Mouse (Mus musculus): ENCODE results near the gene Cdkn2aipnl. TPM values are rescaled to one million over a fixed set of nuclear protein-coding genes. Genes with fewer than 3 reads are reported as not detected.

Cdkn2aipnl gene
- polyA plus RNA-seq, 1 experiment from 2014 or later = 105 TPM

DNA sequence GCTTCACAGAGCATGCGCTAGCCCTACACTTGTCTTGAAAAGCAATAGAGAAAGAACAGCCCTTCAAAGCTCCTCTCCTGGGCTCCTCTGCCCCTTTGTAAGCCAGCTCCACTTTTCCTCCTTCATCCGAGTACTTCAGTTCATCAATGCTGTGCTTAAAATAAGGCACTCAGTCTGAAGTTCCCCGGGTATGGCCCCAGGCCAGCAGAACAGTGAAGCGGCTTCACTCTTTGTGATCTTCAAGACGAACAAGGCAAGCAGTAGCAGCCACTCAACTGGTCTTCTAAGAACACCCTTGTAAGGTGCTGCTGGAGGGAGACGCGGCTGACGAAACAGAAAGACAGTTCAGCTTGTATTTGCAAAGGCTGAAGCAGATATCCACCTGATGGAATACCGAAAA lies 11.3 kb upstream of the Cdkn2aipnl start:
- H3K27ac ChIP-seq = no peak overlapping the region
- H3K36me3 ChIP-seq = no peaks in the 10 kb centered on the region
- H3K4me1 ChIP-seq = peaks cover 5% of the 10 kb centered on the region
- H3K27me3 ChIP-seq (ENCODE audit: insufficient read depth, poor library complexity, severe bottlenecking) = no peaks in the 10 kb centered on the region
- DNase-seq (ENCODE audit: low spot score) = no peak
- no peak overlapping the region for H3K4me3 ChIP-seq
- no peaks in the 10 kb centered on the region for H3K9me3 ChIP-seq
- 62% methylated on average over 9 of the region's 9 CpGs for WGBS

DNA sequence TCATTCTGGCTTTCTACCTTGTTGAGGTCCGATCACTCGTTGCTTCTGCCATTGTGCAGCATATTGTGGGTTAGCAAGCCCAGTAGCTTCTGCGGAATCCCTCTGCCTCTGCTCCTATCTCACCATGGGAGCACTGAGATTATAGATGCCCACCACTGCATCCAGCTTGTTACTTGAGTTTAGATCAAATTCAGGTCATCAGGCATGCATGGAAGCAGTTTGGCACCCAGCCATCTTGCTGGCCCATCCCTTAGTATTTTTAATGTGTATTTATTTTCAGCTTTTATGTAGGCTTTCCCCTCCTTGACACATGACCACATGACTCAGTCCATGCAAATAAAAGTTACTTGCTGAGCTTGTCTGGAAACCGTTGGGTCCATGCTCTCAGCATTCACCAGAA lies 9.7 kb upstream of the Cdkn2aipnl start:
- Histone ChIP-seq H3K9me3 (no peaks in the 10 kb centered on the region), H3K4me3 (no peak overlapping the region), H3K4me1 (no peaks in the 10 kb centered on the region), H3K27me3 (ENCODE audit: insufficient read depth, poor library complexity, severe bottlenecking) (no peaks in the 10 kb centered on the region), H3K27ac (no peak overlapping the region), H3K36me3 (no peaks in the 10 kb centered on the region)
- DNase-seq (ENCODE audit: low spot score) = no peak
- 90% methylated on average over 4 of the region's 4 CpGs for WGBS

GRCm38 (mm10) chr11:51959511-51959910 lies 8.0 kb upstream of the Cdkn2aipnl start:
- H3K9me3 ChIP-seq = no peaks in the 10 kb centered on the region
- no peak overlapping the region for H3K4me3 ChIP-seq
- no peaks in the 10 kb centered on the region for H3K4me1 ChIP-seq
- no peak overlapping the region for H3K27ac ChIP-seq
- 73% methylated on average over 5 of the region's 5 CpGs for WGBS
- H3K27me3 ChIP-seq (ENCODE audit: insufficient read depth, poor library complexity, severe bottlenecking) = no peaks in the 10 kb centered on the region
- DNase-seq (ENCODE audit: low spot score) = no peak
- no peaks in the 10 kb centered on the region for H3K36me3 ChIP-seq

DNA sequence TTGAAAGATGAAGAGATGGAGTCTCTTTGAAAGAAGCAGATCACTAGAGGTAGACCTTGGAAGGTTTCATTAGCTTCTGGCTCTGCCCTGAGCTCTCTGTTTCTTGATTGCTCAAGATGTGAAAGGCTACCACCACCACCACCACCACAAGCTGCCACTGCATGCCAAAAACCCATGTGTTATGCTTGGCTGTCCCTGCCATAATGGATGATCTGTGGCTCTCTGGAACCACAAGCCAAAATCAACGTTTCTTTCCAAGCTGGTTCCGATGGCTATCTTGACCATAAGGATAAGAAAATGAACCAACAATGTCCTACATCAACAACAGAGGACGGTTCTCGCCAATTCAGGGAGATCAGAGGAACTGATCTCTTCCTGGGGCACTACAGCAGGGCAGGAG lies 7.4 kb upstream of the Cdkn2aipnl start:
- Histone ChIP-seq H3K4me1 (no peaks in the 10 kb centered on the region), H3K27me3 (ENCODE audit: insufficient read depth, poor library complexity, severe bottlenecking) (no peaks in the 10 kb centered on the region), H3K9me3 (no peaks in the 10 kb centered on the region), H3K4me3 (no peak overlapping the region), H3K36me3 (no peaks in the 10 kb centered on the region), H3K27ac (no peak overlapping the region)
- WGBS = 82% methylated on average over 4 of the region's 4 CpGs
- no peak for DNase-seq (ENCODE audit: low spot score)

DNA sequence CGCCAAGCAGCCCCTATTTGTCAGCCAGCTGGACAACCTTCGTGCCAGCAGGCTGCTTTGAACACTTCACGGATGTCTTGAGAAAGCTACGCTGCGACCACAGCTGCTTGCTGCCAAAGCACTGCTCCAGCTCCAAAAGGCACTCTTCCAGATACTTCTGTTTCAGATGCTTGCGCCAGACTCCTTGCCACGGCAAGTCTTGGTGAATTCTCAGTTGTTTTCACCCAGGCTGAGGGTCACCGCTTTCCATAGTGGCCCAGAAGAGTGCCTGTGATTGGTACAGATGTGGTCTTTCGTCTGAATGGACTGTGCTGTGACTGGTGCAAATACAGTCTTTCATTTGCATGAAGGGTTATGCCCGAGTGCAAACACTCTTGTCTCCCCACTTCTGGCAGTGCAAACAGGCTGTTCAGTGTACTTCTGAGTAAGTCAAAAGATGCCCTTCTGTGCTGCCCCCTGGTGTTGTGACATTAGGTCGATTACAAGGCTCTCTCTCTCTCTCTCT lies 6.4 kb upstream of the Cdkn2aipnl start:
- H3K9me3 ChIP-seq = no peaks in the 10 kb centered on the region
- H3K4me1 ChIP-seq = no peaks in the 10 kb centered on the region
- H3K27me3 ChIP-seq (ENCODE audit: insufficient read depth, poor library complexity, severe bottlenecking) = no peaks in the 10 kb centered on the region
- no peak overlapping the region for H3K4me3 ChIP-seq
- DNase-seq (ENCODE audit: low spot score) = no peak
- 68% methylated on average over 11 of the region's 11 CpGs for WGBS
- no peaks in the 10 kb centered on the region for H3K36me3 ChIP-seq
- no peak overlapping the region for H3K27ac ChIP-seq

DNA sequence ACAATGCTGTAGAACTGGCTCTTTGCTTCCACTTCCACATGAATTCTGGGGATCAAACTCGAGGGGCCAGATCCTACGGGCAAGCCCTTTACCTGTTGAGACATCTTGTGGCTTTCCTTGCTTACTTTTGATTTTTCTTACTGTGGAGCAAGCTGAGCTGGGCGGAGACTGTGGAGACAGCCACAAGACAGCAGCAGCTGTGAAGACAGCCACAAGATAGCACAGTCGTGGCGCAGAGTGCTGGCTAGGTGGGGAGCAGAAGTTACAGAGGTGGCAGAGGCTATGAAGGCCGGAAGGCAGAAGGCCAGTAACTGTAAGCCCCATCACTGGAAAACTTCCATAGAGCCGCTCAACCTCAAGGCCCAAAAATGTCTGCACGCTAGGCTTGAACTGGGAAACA lies 5.7 kb upstream of the Cdkn2aipnl start:
- no peak overlapping the region for H3K4me3 ChIP-seq
- no peaks in the 10 kb centered on the region for H3K36me3 ChIP-seq
- no peak for DNase-seq (ENCODE audit: low spot score)
- H3K27ac ChIP-seq = no peak overlapping the region
- H3K9me3 ChIP-seq = no peaks in the 10 kb centered on the region
- no peaks in the 10 kb centered on the region for H3K27me3 ChIP-seq (ENCODE audit: insufficient read depth, poor library complexity, severe bottlenecking)
- no peaks in the 10 kb centered on the region for H3K4me1 ChIP-seq
- 81% methylated on average over 8 of the region's 8 CpGs for WGBS

DNA sequence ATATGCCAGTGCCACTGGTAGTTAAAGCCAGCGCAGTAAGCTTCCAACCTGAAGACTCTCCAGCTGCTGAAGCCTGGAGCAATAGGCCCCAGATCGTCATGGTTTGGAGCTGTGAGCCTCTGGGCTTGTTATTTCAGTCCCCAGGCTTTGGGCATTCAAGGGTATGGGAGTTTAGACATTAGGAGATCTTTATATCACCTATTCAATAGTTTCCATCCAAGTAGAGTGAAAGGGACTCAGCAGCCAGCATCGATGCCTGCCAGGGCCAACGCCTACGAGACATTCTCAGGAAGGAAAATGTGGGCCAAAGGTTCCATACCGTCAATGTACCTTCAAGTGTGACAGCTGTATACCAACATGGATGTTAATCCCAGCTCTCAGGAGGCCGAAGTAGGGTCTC lies 5.2 kb upstream of the Cdkn2aipnl start:
- Histone ChIP-seq H3K27me3 (ENCODE audit: insufficient read depth, poor library complexity, severe bottlenecking) (no peaks in the 10 kb centered on the region), H3K4me1 (peaks cover 2% of the 10 kb centered on the region; the same call in 1 of the 2 replicates), H3K4me3 (no peak overlapping the region), H3K9me3 (no peaks in the 10 kb centered on the region), H3K27ac (no peak overlapping the region), H3K36me3 (no peaks in the 10 kb centered on the region)
- DNase-seq (ENCODE audit: low spot score) = no peak
- WGBS = 90% methylated on average over 7 of the region's 7 CpGs

DNA sequence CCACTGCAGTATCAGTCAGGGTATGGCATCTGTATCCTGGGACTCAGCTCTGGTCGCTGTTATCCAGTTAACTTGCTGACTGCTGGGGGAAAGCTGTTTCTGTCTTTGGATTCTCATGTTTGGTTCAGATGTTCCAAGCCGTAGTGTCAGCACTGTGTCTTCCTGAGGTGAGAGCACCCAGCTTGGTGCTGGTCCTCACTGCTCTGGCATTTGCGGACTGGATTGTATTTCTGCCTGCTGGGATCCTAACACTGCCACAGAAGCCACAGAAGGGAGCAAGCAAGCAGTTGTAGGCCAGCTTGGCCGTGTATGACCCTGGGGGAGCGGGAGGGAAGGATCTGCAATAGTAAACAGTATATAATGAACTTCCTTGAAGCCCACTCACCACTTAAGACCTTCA lies 810 bp upstream of the Cdkn2aipnl start:
- H3K4me3 ChIP-seq = no peak overlapping the region
- H3K9me3 ChIP-seq = no peaks in the 10 kb centered on the region
- DNase-seq (ENCODE audit: low spot score) = no peak
- H3K36me3 ChIP-seq = peaks cover 21% of the 10 kb centered on the region
- 74% methylated on average over 5 of the region's 5 CpGs for WGBS
- H3K4me1 ChIP-seq = peaks cover 13% of the 10 kb centered on the region
- H3K27me3 ChIP-seq (ENCODE audit: insufficient read depth, poor library complexity, severe bottlenecking) = no peaks in the 10 kb centered on the region
- H3K27ac ChIP-seq = no peak overlapping the region

- H3K9me3 ChIP-seq = no peaks in the 10 kb centered on the region
- no peak overlapping the region for H3K4me3 ChIP-seq
- DNase-seq (ENCODE audit: low spot score) = no peak
- WGBS = 93% methylated on average over 9 of the region's 9 CpGs
- peaks cover 43% of the 10 kb centered on the region for H3K36me3 ChIP-seq
- no peaks in the 10 kb centered on the region for H3K27me3 ChIP-seq (ENCODE audit: insufficient read depth, poor library complexity, severe bottlenecking)
- peaks cover 13% of the 10 kb centered on the region for H3K4me1 ChIP-seq
- no peak overlapping the region for H3K27ac ChIP-seq
Observed at GRCm38 (mm10) chr11:51968896-51969295, 1.4 kb downstream of the Cdkn2aipnl start.

DNA sequence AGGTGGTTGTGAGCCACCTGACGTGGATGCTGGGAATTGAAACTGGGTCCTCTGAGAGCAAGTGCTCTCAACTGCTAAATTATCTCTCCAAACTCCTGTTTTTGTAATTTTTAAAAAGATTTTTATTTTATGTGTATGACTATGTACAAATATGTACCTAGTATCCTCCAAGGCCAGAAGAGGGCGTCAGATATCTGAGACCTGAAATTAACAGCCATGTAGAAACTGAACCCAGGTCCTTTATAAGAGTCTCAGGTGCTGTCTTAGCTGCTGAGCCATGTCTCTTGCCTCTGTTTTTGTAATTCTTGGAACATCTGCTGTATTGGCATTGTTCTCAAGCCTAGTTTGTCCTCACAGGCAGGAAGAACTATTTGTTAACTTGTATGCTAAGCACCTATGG lies 2.0 kb downstream of the Cdkn2aipnl start:
- 91% methylated on average over 2 of the region's 2 CpGs for WGBS
- peaks cover 49% of the 10 kb centered on the region for H3K36me3 ChIP-seq

DNA sequence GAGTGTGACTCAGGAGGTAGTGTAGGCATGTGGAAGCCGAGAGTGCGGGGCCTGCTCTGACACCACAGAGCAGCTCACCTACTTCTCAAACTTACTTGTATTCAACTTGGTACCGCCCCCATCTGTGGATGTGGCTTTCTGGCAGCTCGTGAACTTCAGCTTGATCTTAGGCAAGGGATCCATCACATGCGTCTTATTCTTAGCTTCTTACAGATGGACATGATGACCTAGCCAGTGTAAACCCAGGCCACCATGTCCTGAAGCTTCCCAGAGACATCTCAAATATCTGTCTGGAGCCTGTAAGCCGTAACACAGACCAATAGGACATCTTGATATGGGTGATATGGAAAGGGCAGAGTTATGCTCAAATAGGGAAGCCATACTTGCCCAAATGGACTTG lies 4.2 kb downstream of the Cdkn2aipnl start:
- Histone ChIP-seq H3K36me3 (peaks cover 60% of the 10 kb centered on the region), H3K27me3 (ENCODE audit: insufficient read depth, poor library complexity, severe bottlenecking) (no peaks in the 10 kb centered on the region), H3K9me3 (no peaks in the 10 kb centered on the region), H3K4me1 (peaks cover 13% of the 10 kb centered on the region), H3K27ac (no peak overlapping the region), H3K4me3 (no peak overlapping the region)
- WGBS = 91% methylated on average over 6 of the region's 6 CpGs
- DNase-seq (ENCODE audit: low spot score) = no peak

More for the DNA sequence above, 2.0 kb downstream of the Cdkn2aipnl start:
- Histone ChIP-seq H3K9me3 (no peaks in the 10 kb centered on the region), H3K4me1 (peaks cover 13% of the 10 kb centered on the region), H3K27ac (no peak overlapping the region), H3K4me3 (no peak overlapping the region), H3K27me3 (ENCODE audit: insufficient read depth, poor library complexity, severe bottlenecking) (no peaks in the 10 kb centered on the region)
- DNase-seq (ENCODE audit: low spot score) = no peak

- Histone ChIP-seq H3K4me1 (peaks cover 13% of the 10 kb centered on the region), H3K27me3 (ENCODE audit: insufficient read depth, poor library complexity, severe bottlenecking) (no peaks in the 10 kb centered on the region), H3K36me3 (peaks cover 30% of the 10 kb centered on the region), H3K9me3 (no peaks in the 10 kb centered on the region), H3K27ac (peak overlapping the region; percentile 99), H3K4me3 (peak overlapping the region; percentile 93)
- DNase-seq (ENCODE audit: low spot score) = peak; percentile 89
- under 1% methylated on average over 29 of the region's 29 CpGs for WGBS
Observed at GRCm38 (mm10) chr11:51999611-52000289, 32.3 kb downstream of the Cdkn2aipnl start.

GRCm38 (mm10) chr11:52000290-52000962 lies 33.0 kb downstream of the Cdkn2aipnl start, which contains the start of gene Ube2b:
Gene Ube2b, minus strand, starts transcription at chr11:52000762.
- Histone ChIP-seq H3K9me3 (no peaks in the 10 kb centered on the region), H3K4me3 (peak within 1 kb of the TSS; percentile 93), H3K36me3 (peaks cover 23% of the 10 kb centered on the region), H3K27ac (peak within 1 kb of the TSS; percentile 99), H3K4me1 (peaks cover 13% of the 10 kb centered on the region), H3K27me3 (ENCODE audit: insufficient read depth, poor library complexity, severe bottlenecking) (no peaks in the 10 kb centered on the region)
- peak; percentile 99 for DNase-seq (ENCODE audit: low spot score)
- WGBS = under 1% methylated on average over 63 of the region's 63 CpGs

Measured in heart, embryonic 10.5 days (tissue).